Mouse (Mus musculus) lung, postnatal 0 days (tissue): ENCODE measurements around the gene Sdk1.

ENCODE experiments used
- CTCF ChIP-seq: IDR thresholded peaks from 2 replicates; pipeline ENCODE4 v1.5.1; 2016; ENCODE audit warnings: antibody characterized with exemption, mild to moderate bottlenecking
- EP300 ChIP-seq: IDR thresholded peaks from 2 replicates; pipeline ENCODE4 v1.6.1; 2016; ENCODE audit warnings: antibody characterized with exemption, mild to moderate bottlenecking, control low read depth

- TF ChIP-seq CTCF: no peak
- TF ChIP-seq EP300: no peak
These were observed 153.3 kb downstream of the Sdk1 start for GRCm38 (mm10) chr5:141394586-141394985.
